Mouse (Mus musculus): ENCODE data around the gene Fam20a. TPM values are rescaled to one million over a fixed set of nuclear protein-coding genes. Genes with fewer than 3 reads are reported as not detected.

Fam20a gene
- total RNA-seq, 2 experiments from 2014 or later: 14.3 to 15.0 TPM

DNA sequence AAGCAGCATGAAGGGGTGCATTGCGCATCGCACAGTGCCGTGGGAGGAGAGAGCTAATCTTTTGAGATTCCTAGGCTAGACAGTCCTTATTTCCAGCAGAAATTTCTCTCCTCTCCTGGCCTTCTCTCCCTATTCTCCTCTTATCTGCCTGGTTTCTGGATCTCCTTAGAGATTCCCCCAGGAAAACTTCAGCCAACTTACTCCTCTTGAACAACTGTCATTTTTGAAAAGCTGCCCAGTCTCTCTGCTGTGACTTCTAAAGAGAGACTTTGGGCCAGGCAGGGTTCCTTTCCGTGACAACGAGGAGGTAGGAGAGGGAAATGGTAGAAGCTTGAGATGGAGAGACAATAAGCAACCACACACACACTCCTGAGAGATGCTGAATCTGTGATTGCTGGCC, 4.6 kb downstream of the Fam20a start:
- no peak for DNase-seq (ENCODE audit: extremely low spot score in 1 of 2, low spot score in 1 of 2)

DNA sequence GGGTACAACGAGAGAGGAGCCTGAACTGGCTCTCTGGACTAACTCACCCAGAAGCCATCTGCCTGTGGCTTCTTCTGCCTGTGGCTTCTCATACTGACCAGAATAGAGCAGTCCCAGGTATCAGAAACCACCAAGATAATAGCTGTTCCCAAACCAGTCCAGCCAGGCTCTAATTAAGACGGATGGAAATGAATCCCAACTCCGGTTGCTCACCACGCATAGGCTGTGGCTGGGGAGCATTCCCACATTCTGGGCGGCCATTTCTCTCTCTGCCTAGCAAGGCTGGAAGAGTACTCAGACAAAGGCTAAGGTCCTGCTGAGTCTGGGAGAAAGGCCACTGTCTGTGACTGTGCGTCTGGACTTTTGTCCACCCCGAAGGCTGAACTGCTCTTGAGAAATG, 5.1 kb downstream of the Fam20a start:
- DNase-seq (ENCODE audit: extremely low spot score in 1 of 2, low spot score in 1 of 2): no peak

DNA sequence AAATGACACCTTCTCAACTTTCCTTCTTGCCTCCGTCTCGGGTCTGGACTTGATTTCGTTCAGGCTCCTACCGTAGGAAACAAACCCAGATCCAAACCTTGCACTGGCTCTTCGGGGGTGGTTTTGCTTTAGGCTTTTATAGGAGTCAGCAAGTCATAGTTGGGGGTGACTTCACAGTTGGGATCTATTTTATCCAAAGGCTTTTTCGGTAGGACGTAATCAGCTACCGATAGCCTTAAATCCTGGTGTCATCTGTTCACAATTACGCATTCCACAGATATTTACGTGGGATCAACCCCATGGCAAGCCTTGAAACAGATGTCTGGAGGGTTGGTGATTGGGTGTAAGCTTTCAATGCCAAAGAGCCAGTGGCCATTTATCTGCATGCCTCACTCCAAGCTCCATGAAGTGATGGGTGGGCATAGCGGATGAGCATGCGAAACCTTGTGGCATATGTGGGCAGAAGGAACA, 6.7 kb downstream of the Fam20a start:
- no peak for DNase-seq (ENCODE audit: extremely low spot score in 1 of 2, low spot score in 1 of 2)

DNA sequence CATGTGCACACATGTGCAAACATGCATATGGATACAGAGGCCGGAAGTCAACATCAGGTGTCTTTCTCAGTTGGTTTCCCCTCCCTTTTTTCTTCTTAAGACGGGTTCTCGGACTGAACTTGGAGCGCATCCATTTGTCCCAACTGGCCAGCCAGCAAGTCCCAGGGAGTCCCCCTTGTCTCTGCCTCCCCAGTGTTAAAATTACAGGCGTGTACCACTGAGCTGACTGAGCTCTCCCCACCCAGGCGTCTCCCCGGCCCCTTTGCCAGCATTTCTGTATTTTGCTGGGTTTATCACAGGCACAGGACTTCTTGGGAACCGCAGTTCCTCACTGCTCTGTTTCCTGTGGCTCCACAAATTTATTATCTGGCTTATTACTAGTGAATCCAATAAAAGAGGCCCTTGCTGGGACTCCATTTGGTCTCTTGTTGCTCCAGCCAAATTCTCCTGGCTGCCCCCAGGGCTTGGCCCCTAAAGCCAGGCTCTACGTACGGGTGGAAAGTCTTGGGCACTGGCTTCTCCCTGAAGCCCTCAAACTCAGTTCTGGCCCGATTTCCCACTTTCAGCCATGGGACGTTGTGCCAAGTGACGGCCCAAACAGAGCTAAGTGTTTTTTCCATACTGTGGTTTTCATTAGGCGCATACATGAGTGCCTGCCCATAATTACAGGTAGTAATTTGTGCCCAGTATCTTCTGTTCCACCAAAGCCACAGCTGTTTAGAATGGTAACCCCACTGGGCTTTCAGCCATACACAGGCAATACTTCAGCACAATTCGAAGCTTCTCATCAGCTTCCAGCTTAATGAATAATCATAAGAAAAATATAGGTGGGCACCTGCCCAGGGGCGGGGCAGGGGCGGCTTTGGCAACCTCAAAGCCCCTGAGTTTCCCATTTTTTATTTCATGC, 7.5 kb downstream of the Fam20a start:
- DNase-seq (ENCODE audit: extremely low spot score in 1 of 2, low spot score in 1 of 2): no peak

DNA sequence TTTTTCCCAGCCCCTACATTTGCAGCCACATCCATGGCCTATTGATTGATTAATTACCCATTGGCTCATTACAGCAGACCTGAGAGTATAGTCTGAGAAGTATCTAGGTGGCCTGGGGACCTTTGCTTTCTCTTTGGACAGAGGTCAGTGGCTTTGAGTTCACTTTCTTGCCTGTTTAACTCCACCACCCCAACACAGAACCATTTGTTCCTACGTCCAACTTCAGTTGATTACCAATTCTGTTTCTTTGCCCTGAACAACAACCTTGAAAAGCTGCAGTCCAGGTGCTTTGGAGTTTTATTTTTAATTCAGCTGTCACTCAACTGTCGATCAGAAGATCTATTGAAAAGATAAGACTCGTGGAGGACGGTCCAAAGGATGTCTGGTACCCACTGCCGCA, 12.6 kb downstream of the Fam20a start:
- DNase-seq (ENCODE audit: extremely low spot score in 1 of 2, low spot score in 1 of 2): no peak

DNA sequence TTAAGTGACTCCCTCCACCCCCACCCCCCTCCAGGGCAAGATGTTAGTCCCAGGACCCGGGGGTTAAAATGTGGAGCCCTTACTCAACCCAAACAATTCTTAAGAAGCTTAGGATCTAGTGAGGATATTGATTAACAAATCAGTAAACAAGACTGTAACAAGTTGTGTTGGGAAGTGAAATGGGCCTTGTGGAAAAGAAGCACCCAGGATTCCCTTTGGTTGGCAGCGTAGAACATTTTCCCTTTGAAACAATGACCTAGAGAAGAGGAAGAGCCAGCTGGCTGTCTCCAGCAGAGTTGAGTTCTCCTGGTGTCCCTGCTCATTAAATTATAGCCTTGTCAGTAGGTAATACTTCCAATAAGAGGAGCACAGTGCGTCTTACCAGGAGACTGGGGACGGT, 13.3 kb downstream of the Fam20a start:
- no peak for DNase-seq (ENCODE audit: extremely low spot score in 1 of 2, low spot score in 1 of 2)

DNA sequence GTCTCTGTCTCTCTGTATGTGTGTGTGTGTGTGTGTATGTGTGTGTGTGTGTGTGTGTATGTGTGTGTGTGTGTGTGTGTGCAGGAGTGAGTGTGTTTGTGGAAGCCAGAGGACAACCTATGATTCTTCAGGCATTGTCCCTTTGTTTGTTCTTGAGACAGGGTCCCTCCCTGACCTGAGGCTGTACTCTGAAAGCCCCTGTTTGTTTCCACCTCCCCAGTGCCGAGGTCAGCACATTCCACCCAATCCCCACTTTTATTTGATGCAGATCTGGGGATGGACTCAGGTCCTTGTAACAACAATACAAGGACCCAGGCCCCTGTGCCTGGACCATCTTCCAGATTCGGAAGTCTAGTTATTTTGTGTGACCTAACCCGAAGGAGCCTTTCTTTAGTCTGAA, 14.6 kb downstream of the Fam20a start:
- DNase-seq (ENCODE audit: extremely low spot score in 1 of 2, low spot score in 1 of 2): no peak

DNA sequence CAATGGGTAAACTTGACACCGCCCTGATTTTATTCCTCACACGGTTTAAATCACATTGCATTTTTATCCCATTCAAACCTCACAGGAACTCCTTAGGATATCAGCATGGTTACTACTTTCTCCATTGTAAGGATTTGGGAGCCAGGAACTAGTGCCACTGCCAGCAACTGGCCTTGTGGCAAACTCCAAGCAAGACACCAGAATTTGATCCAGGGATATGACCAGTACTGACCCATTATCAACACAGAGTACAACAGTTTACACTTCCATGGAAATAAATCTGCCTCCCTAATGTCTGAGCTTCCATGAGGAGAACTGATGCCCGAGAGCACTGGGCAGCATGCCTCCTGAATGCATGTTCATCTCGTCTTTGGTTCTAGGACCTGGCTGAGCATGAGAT, 15.5 kb downstream of the Fam20a start:
- no peak for DNase-seq (ENCODE audit: extremely low spot score in 1 of 2, low spot score in 1 of 2)

DNA sequence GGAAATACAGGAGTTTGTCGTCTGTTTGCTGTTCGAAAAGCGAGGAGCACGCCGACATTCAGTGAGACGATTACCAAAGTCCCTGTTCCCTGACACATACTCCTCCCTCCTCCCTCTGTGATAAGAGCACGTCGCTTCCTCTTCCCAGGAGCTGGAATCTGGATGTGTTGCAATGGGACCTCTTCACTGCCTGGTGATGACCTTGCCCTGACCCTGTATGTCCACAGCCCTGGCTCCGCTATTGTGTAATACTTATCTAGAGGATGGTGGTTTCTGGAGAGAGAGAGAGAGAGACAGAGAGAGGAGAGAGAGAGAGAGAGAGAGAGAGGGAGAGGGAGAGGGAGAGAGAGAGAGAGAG, 16.0 kb downstream of the Fam20a start:
- DNase-seq (ENCODE audit: extremely low spot score in 1 of 2, low spot score in 1 of 2): no peak

DNA sequence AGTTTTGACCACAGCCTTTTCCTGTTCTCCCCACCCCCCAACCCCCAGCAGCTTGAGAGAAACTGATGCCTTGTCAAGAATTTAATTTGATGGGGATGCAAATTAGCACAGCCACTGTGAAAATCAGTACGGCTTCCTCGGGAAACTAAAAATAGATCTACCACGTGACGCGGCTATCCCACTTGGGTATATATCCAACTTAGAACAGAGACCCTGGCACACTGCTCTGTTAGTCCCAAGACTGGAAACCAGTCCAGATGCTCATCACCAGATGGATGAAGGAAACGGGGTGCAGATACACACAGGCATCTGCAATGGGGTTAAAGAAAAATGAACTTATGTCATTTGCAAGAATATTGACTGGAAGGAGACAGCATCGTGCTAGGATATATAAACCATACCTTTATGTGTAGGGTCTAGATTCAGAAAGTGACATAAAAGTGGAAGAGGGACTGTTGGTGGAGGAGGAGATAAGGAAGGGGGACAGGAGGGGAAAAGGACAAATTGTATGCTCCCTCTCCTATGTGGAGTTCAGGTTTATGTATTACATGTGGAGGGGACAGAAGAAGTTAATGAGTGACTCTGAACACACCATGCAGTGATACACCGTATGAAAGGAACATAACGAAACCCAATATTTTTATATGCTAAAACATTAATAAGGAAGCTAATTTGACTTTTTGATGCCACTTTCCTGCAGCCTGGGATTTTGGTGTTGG, 16.6 kb downstream of the Fam20a start:
- no peak for DNase-seq (ENCODE audit: extremely low spot score in 1 of 2, low spot score in 1 of 2)

DNA sequence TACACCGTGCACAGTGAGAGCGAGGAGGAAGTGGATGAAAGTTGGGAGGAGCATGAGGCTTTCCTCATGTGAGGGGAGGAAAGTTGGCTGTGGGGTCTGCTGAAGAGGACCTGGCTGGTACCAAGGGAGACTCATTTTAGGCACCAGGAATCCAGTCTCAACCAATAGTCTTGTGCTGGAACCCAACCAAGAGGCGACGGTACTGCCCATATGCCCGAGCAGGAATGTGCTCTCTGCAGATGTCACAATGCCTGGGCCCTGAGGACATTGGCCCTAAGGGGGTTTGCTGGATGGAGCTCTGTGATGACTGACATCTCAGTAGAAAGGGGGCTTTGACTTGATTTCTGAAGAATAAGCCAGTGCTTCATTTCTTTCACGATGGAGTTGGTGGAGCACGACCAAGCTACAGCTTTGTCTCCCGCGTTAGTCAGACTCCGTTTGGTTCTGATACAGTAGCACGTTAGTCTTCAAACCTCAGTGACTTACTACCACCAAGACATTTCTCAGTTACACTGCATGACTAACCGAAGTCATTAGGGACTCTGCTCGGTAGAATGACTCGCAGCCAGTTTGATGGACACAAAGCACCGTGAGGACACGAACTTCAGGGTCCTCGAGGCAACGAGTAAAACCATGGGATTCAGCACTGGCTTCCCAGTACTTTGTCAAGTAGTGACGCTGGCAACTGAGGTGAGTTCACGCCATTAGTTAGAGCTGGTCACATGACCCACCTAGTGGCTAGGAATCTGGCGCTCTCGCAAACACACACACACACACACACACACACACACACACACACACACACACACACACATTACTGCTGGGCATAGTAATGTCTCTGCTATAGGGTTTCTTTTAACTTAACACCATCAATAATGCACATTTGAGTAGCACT, 17.5 kb downstream of the Fam20a start:
- no peak for DNase-seq (ENCODE audit: extremely low spot score in 1 of 2, low spot score in 1 of 2)

DNA sequence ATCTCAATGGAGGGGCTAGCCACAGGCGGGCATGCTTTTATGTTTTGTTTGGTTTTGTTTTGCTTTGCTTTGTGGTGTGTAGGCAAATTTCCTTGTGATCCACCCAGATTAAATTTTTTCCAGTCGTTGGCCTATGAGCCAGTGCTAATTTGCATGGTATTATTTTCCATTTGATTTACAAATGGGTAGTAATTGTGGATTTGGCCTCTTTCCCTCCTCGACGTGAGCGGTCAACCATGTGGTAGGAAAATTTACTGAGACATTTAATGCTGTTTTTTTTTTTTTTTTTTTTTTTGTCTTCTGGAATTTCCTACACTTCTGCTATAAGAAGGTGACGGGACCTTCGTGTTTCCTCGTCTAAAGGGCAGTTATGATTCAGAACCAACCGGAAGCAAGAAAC, 18.2 kb downstream of the Fam20a start:
- no peak for DNase-seq (ENCODE audit: extremely low spot score in 1 of 2, low spot score in 1 of 2)

DNA sequence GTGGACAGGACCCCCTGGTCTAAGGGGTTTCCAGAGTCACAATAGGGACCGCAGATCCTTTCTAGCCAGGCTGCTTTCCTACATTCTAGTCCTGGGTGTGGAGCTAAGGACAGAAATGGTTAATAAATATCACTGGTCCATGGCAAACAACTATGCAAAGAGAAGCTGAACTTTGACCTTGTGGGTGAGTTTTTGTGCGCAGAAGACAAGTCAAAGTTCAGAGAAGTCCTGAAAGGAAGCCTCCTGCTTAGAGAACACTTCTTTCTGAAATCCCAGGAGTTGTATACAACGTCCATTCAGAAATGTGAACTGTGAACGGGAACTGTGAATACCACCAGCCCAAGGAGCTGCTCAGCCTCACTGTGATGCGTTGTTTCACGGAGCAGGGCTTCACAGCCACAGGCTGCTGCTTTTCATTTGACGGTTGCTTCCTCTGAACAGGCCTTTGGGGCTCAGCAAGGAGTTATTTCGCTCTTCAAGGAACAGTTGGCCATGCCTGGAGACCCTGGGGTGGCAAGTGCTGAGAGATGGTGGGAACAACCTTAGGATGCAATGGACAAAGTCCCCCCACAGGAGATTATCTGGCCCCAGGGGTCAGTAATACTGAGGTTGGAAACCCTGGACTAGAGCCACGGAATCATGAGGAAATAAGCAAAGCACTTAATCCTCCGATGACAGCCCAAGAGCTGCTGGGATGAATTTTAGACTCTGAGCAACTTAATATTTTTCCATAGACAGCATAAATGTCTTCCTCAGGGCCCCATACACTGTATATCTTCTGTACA, 19.9 kb downstream of the Fam20a start:
- no peak for DNase-seq (ENCODE audit: extremely low spot score in 1 of 2, low spot score in 1 of 2)

DNA sequence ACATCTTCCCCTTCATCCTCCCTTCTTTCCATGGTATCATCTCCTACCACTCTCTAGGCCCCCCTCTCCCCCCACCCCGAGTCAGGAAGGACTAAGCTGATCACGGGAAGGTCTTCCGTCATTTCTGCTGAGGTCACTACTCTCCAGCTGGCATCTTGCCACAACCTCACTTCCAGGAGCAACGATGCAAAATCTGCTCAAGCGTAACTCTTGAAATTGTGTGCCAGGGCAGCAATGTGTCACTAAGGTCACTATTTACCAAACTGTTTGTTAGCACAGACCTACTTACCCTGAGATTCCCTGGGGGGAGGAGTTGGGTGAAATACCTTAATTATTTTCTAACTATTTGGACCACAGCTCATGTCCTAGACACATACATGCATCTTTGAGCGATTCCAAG, 21.3 kb downstream of the Fam20a start:
- no peak for DNase-seq (ENCODE audit: extremely low spot score in 1 of 2, low spot score in 1 of 2)

DNA sequence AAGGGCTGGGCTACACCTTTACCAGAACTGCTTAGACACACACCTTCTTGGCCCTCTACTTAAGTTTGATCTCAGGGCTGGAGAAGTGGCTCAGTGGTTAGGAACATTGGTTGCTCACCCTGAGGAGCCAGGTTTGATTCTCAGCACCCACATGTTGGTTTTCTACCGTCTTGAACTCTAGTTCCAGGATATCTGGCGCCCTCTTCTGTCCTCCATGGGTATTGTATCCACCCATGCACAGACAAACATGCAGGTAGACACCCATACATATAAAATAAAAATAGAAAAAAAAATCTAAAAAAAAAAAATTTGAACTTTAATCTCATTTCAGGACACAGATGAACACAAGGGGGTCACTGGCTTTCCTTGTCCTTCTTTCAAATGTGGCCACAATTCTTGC, 22.3 kb downstream of the Fam20a start:
- DNase-seq (ENCODE audit: extremely low spot score in 1 of 2, low spot score in 1 of 2): no peak

DNA sequence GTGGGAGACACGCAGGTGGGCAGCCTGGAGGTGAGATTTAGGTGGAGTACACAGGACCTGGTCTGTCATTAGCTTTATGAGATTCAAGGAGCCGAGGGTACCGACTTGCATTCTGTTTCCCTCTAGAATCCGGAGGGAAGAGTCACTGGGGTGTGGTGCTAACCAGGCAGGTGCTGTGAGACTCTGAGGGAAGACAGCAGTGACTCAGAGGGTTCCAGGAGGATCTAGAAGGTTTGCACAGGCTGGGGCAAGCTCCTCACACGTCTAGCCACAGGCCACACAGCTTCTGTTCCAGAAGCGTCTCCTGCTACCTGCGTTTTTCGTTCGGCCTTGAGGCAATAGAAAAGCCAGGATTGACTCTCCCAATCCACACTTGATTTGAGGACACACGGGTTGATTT, 23.3 kb downstream of the Fam20a start:
- no peak for DNase-seq (ENCODE audit: extremely low spot score in 1 of 2, low spot score in 1 of 2)

DNA sequence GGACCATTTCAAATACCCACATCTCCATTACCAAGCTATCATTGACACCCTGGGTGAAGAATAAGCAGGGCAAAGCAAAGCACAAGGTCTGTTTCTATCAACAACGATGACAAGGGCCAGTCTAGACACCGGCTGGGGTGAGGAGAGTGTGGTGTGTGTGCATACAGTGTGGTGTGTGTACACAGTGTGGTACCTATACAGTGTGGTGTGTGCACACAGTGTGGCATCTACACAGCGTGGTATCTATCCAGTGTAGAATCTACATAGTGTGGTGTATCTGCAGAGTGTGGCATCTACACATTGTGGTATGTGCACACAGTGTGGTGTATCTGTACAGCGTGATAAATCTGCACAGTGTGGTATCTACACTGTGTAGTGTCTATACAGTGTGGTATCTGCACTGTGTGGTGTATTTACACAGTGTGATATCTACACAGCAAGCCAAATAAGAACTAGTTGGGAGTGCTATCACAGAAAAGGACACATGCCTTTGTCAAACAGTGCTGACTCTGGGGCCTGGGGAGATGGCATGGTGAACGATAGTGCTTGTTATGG, 24.9 kb downstream of the Fam20a start:
- no peak for DNase-seq (ENCODE audit: extremely low spot score in 1 of 2, low spot score in 1 of 2)

DNA sequence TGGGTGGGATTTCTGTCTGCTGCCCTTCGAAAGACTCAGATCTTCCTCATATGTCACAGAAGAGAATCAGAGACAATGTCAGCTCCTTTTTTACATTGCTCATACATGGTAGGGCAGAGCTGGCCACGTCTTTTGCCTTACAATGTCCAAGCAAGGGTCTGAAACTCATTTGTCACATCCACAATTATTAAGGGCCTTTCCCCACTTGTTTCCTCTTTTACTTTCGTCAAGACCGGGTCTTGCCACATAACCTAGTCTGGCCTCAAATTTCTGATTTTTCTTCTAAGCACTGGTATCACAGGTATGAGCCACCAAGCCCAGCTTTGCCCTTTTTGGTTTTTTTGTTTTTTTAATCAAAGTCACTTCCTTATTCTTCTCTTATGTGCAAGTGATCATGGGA, 25.6 kb downstream of the Fam20a start:
- DNase-seq (ENCODE audit: extremely low spot score in 1 of 2, low spot score in 1 of 2): no peak

DNA sequence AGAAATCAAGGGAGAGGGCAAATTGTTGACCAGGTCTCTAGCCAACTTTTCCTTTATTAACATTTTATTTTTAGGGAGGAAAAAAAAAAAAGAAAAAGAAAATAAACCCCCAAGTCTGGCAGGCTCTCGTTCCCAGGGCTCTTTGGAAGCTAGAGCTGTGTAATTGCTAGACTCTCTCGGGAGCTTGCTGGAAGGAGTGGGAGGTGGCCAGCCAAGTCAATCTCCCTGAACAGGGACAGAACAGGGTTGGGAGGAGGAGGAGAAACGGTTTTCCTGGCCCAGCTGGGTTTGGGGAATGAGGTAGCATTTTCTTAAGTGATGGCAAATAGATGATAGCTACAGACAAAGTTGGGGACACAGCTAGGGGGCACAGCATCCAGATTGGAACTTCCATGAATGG, 29.3 kb downstream of the Fam20a start:
- no peak for DNase-seq (ENCODE audit: extremely low spot score in 1 of 2, low spot score in 1 of 2)

DNA sequence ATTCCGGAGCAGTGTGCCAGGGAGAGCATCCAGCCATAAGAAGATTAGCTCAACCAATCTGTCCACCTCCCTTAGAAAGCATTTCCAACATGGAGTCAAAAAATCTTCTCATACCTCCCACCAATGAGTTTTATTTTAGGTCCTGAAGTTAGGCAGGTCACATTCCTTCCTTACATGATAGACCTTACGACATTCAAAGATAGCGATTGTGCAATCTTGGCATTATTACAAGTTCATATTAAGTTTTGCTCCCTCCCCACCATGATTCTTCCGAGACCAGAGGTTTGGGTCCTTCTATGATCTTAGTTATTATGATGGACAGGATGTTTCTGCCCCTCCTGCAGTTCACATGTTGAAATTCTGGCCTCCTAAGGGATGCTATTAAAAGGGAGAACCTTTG, 32.5 kb downstream of the Fam20a start:
- no peak for DNase-seq (ENCODE audit: extremely low spot score in 1 of 2, low spot score in 1 of 2)
